Mouse (Mus musculus): ENCODE results near the gene Nhlrc2.
"Not testable (repeated sequence)": the region's sequence is repeated elsewhere in the genome, so short reads cannot be mapped to it uniquely, and the experiment has no call there.

Gene Nhlrc2

DNA sequence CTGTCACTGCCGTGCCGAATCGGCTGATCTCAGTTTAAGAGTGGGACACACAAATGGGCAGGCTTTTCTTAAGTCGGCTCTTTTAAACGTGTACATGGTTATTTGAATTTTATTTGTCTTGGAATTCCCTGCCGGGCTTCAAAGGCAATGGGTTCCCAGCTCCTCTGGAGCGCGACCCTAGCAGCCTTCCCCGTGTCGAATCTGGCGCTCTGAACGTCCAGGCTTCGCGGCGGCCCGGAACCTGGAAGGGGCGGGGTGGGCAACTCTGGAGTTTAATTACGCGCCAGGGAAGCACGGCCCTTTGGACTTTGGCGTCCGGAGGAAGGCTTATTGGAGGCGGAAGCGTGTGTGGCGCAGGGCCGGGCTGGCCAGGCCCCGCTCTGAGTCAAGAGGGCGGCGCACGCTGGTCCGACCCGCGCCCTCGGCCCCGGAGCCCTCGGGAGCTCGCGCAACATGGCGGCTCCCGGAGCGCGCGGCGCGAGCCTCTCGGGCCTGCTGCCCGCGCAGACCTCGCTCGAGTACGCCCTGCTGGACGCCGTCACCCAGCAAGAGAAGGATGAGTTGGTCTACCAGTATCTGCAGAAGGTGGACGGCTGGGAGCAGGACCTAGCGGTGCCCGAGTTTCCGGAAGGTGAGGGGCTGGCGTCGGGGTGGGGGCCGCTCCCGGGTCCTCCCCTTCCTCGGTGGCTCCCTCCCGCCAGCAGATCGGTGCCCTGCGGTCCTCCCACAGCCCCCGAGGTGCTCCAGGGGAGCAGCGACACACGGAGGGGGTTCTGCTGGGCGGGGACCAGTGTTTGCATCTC lies at the start of gene Nhlrc2:
TSS of gene Nhlrc2 (plus strand) at position 32 of the 803 bp plus-strand sequence.
- DNase-seq (ENCODE audit: low read depth) = peak; percentile 92

DNA sequence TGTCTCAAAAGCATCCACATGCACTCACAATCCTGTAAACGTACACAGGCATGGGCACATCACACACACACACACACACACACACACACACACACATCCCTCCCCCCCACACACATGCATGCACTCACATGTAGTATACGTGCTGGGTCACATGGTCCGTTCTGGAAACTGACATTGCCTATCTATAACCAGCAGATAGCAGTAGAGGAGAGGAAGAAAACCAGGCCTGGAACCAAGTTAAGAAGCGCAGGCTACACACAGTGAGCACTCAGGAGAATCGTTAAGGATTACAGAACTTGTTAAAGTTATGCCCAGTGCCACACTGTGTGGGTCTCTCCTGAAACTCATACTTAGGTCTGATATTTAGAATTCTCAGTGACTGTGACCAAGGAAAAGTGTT lies 45.0 kb upstream of the Nhlrc2 start:
- DNase-seq (ENCODE audit: low read depth) = not testable (repeated sequence)

DNA sequence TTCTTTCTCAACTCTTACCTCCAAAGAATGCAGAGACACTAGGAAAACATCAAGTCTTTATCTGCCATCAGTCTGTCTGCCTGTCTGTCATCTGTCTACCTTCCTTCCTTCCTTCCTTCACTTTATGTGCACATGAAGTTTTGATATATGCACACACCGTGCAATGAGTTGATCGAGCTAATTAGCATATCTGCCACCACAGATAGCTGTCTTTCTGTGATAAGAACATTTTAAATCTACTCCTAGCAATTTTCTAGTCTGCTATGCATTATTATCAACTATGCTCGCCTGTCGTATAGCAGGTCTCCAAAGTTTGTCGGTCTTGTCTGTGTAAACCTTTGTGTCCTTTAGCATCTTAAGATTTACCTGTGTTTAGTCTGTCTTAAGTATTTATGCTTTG lies 44.5 kb upstream of the Nhlrc2 start:
- not testable (repeated sequence) for DNase-seq (ENCODE audit: low read depth)

GRCm38 (mm10) chr19:56511207-56511606 lies 36.9 kb upstream of the Nhlrc2 start:
- DNase-seq (ENCODE audit: low read depth) = not testable (repeated sequence)

DNA sequence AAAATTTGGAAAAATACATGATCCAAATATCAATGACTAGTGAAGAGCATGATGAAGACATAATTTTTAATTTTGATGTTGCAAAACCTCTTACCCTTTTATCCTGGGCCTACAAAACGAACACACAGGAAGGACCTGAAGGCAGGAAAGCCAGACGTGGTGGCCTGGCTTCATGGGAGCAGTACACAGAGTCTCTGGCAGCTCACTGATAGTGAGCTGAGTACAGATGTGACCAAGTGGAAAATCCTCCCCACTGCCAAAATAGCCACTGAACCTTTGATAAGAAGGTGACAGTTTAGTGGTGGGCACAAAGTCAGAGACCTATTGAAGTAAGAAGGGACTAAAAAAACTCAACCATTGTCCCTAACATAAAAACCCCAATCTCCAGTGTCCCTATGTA lies 34.5 kb upstream of the Nhlrc2 start:
- DNase-seq (ENCODE audit: low read depth) = not testable (repeated sequence)

DNA sequence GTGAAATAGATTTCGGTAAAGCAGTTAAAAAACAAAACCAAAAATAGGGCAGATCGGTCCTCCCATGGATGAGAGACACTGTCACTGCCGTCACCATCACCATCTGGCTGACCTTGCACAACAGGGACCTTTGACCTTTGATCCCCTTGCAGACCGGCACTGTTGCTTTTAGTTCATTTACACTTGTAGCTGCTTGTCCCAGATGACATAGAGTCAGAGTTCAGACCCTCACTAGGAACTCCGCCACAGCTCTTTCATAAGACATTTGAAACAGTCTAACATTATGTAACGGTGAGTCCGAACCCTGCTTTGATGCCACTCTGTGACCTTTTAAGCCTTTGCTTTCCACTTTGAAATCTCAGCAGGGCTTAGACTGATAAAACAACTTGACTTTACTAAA lies 28.7 kb upstream of the Nhlrc2 start:
- not testable (repeated sequence) for DNase-seq (ENCODE audit: low read depth)

- DNase-seq (ENCODE audit: low read depth) = not testable (repeated sequence)
These were observed 17.5 kb upstream of the Nhlrc2 start for GRCm38 (mm10) chr19:56530529-56530928.

DNA sequence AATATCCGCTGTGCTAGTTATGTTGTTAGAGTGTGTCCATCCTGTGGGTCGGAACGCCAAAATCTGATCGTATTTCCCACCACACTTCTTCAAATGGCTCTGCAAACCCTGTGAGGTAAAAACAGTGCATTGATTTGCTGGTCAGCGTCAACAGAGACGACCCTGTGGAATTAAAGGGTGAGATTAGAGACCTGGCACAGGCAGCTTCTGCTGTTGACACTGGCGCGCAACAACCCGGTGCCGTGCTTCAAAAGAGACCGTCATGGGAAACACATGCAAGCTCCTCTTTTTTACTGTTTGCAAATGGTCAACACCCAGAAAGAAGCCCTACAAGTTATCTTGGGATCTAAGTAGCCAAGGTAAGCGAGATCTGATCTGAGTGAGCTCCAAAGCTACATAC lies 16.8 kb upstream of the Nhlrc2 start:
- no peak for DNase-seq (ENCODE audit: low read depth)

DNA sequence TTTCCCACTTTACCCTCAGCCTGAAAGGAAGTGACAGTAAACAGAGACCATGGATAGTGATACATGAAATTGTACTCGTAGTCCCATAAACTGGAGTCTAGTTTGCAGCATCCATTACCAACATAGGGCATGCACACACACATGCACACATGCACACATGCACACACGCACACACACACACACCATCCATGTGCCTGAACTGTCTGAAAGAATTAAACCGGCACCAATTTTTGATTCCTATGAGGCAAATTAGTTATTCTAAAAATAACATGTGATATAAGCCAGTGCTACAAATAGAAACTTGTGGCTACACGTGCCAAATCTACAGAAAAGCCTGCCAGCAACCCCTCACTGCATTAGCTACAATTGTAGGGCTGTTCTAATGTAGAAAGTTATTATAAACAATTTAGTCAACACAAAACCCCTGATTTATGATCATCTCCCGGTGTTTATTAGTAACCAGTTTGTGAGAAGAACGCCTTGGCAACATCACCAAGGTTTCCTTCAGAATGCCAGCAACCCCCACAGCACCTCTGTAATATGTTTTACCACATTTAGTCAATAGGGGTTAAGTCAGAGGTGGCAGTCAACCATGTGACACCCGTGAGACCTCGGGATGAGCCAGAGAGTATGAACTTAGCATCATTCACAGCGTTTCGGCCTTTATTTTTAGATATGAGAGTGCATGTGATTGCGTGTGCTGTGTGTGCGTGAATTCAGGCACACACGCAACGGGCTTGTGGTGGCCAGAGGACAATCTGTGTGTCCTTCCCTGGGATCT lies 14.6 kb upstream of the Nhlrc2 start:
- no peak for DNase-seq (ENCODE audit: low read depth)

DNA sequence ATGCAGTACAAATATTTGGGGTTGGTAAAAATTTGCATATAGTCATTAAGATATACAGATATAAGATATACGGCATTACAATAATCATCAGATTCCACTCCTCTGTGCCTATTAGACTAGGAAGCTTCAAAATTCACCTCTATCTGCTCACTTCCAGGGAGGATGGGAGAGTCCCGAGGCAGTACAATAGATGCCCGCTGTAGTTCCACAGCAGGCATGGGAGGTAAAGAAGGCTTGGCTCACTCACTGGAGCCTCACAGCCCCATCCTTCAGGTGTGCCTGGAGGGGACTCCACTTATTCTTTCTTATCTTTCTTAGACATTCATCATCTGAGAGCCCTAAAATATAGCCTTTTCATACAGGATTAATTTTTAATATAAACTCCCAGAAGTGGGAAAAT lies 13.7 kb upstream of the Nhlrc2 start:
- no peak for DNase-seq (ENCODE audit: low read depth)

DNA sequence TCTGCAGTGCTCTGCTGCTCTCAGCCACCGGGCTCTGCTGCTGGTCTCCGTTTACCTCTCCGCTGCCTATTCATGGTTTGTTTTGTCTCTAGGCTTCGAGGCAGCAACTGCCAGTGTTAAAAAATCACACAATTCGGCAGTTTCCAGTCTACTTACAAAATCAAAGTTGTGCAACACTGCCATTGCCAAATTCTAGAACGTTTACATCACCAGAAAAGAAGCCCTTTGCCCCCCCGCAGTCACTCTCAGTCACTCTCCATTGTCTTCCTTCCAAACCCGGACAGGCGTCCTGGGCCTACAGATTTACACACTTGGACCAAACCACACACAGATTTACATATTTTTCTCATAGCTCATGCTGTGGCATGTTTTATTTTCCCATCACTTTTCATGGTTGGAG lies 13.0 kb upstream of the Nhlrc2 start:
- no peak for DNase-seq (ENCODE audit: low read depth)

DNA sequence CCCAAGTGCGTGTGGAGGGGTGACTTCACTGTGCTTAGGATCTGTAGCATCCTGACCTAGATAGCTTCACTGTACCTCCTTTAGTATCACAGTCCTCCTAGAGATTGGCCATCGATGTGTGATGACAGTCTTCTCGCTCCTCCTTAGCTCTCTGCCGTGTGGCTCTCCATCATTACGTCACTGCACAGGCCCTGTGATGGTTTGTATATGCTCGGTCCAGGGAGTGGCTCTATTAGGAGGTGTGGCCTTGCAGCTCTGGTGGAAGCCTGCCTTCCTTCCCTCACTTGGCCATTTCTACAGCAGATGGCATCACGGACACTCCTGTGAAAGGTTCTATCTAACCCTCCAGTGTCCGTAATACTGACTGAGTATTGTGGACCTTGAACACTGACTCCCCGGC lies 12.3 kb upstream of the Nhlrc2 start:
- DNase-seq (ENCODE audit: low read depth) = no peak

- no peak for DNase-seq (ENCODE audit: low read depth)
These were observed 4.7 kb upstream of the Nhlrc2 start for GRCm38 (mm10) chr19:56543320-56543719.

GRCm38 (mm10) chr19:56544681-56545388 lies 3.2 kb upstream of the Nhlrc2 start:
- no peak for DNase-seq (ENCODE audit: low read depth)

DNA sequence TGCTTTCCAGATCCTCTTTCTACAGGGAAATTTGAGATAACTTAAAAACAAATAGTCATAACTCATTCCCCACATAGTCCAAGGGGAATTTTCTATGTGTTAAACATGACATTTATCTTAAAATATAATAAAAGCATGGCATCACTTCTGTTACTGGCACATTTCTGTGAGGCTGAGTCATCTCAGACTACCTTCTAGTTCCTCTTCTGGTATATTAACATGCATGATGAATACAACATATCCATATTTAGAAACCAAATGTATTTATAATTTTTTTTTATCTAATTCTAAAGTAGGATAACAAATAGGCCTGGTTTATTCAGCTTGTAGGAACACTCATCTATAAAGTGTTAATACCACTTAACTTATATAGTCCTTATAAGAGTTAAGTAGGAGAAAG lies 2.0 kb upstream of the Nhlrc2 start:
- no peak for DNase-seq (ENCODE audit: low read depth)

- no peak for DNase-seq (ENCODE audit: low read depth)
These were observed 418 bp upstream of the Nhlrc2 start, which contains the start of gene Dclre1a for GRCm38 (mm10) chr19:56547456-56548229. Dclre1a (minus strand) TSS chr19:56548222.

- no peak for DNase-seq (ENCODE audit: low read depth)
These were observed 1.1 kb downstream of the Nhlrc2 start for GRCm38 (mm10) chr19:56549033-56549680.

DNA sequence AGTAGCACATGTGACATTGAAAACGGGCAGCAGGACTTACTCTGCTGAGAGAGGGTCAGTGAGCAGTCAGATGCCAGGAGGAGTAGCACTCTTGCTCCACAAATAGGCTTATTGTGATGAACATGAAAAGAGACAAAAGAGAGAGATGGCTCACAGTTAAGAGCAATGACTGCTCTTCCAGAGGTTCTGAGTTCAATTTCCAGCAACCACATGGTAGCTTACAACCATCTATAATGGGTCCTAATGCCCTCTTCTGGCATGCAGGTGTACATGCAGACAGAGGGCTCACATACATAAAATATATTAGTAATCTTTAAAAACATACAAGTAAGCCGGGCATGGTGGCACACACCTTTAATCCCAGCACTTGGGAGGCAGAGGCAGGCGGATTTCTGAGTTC lies 5.1 kb downstream of the Nhlrc2 start:
- no peak for DNase-seq (ENCODE audit: low read depth)

- no peak for DNase-seq (ENCODE audit: low read depth)
These were observed 7.9 kb downstream of the Nhlrc2 start for GRCm38 (mm10) chr19:56555972-56556371.

DNA sequence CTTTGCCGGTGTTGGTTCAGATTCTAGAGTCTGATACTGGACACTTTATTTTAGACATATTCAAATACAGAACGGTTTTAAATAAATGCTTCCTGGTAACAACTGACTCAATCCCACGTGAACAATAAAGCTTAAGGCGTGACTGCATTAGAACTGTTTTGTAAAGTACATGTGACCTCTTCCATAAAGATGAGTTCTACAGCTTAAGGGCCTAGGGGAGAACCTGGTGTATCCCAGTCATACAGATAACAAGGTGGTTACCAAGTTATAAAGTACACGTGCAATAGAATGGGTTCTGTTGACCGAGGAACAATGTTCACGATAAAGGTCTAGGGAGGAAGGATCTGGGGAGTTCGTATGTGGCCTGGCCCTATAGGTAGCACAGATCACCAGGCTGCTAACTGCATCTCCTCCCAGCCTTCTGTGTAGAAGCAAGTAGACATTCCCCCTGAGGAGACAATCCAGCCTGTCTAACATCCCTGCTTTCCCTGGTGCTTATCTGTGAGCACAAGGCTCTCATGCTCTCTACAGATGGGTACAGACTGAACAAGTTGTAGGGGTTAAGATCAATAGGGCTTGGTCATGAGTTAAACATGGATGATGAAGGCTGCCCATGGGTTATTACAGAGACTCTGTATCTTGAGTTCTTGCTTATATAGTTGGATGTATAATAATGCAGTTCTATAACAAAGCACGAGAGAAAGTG lies 14.5 kb downstream of the Nhlrc2 start:
- no peak for DNase-seq (ENCODE audit: low read depth)

DNA sequence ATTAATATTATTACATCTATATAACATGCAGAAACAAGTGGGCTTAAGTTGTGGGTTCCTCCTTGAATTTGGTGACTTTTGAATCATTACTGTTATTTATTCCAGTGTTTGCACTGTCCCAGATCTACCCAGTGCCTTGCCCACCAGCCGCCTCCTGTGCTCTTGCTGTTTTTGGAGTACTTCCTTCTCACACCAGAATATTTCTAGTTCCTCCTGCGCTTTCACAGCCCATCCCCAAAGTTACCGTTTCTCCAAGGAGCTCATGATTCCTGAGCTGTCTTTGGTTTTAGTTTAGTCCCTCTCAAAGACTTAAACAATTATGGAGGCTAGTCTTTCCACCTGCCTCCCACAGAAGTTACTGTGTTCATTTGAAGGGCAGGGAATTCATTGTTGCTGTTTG lies 15.4 kb downstream of the Nhlrc2 start:
- no peak for DNase-seq (ENCODE audit: low read depth)
